Mouse (Mus musculus) megakaryocyte, embryonic 14.5 days (primary cell): ENCODE measurements at regions not wholly inside any gene's neighbourhood (a gene's known extent, or its start where the extent isn't known, plus 50 kb on each side); places are given as distances from the start of the nearest gene placed in this dataset.

Source experiments
- FLI1 ChIP-seq: IDR thresholded peaks from 2 replicates; pipeline ENCODE4 v1.6.1; 2012; ENCODE audit warnings: low read length, inconsistent platforms, mixed read lengths
- GATA1 ChIP-seq: IDR thresholded peaks from 3 replicates; pipeline ENCODE4 v1.6.1; 2012; ENCODE audit warnings: mixed read lengths, low read length, inconsistent platforms, borderline replicate concordance

GRCm38 (mm10) chr9:14200852-14201251 lies 74.0 kb upstream of the Sesn3 start:
- TF ChIP-seq GATA1, result no peak
- TF ChIP-seq FLI1, result no peak
